26 mouse cellular contexts compared by ENCODE assay signal in the genomic region with DNA sequence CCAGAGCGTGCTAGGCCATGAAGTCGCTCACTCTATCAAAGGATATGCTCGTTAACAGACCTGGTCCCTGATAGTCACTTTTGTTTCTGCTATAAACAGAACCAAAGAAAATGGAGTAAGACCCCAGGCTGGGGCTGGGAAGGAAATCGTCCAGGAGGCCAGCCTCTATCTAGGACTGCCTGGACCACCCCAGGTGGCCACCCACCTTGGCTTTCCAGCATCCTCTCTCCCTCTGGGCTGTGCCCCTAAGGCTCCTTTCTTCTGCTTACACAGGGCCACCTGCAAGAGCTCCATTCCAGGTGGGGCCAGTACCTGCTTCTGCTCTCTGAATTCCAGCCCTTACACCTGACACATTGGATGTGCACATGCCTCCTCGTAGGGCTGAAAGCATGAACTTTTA. TPM values are rescaled to one million over a fixed set of nuclear protein-coding genes. Genes with fewer than 3 reads are reported as not detected.
"Had no signal": no experiment of that assay in that cellular context is flagged by ENCODE, and none has a peak within 500 bp of the region (broad histone marks: within the 10 kb centered on the region; RNA-seq: fewer than 3 reads in every experiment).

No protein-coding gene starts in this region.

- DNase-seq: retina, postnatal 1 day; right cerebral cortex, adult 18-20 months; right cerebral cortex, postnatal 14 days; right cerebral cortex, postnatal 25 days; right cerebral cortex, postnatal 4 days; spleen, adult 18-20 months; thymus, adult 18-20 months; thymus, adult 2 months; thymus, postnatal 14 days; thymus, postnatal 25 days; thymus, postnatal 36 days; thymus, postnatal 4 days had no signal

- H3K9me3 ChIP-seq: neural tube, embryonic 12.5 days; neural tube, embryonic 13.5 days; neural tube, embryonic 15.5 days; stomach, embryonic 15.5 days had no signal

- H3K4me2 ChIP-seq: neural tube, embryonic 12.5 days; neural tube, embryonic 13.5 days; neural tube, embryonic 15.5 days; stomach, embryonic 15.5 days had no signal

- H3K4me1 ChIP-seq: neural tube, embryonic 12.5 days; neural tube, embryonic 13.5 days; stomach, embryonic 15.5 days had no signal

- H3K27me3 ChIP-seq: neural tube, embryonic 12.5 days; neural tube, embryonic 13.5 days; neural tube, embryonic 15.5 days; stomach, embryonic 15.5 days had no signal

- H3K9ac ChIP-seq: neural tube, embryonic 12.5 days; neural tube, embryonic 13.5 days; neural tube, embryonic 15.5 days; stomach, embryonic 15.5 days had no signal

- H3K4me3 ChIP-seq: neural tube, embryonic 12.5 days; neural tube, embryonic 13.5 days; neural tube, embryonic 15.5 days; stomach, embryonic 15.5 days had no signal

- H3K27ac ChIP-seq: neural tube, embryonic 12.5 days; neural tube, embryonic 13.5 days; neural tube, embryonic 15.5 days; stomach, embryonic 15.5 days; stomach, postnatal 0 days had no signal

RNA-seq across cellular contexts. Expression of a gene that starts 14.6 kb away (rescaled TPM):
- polyA plus RNA-seq: neural tube, embryonic 12.5 days; neural tube, embryonic 13.5 days; neural tube, embryonic 14.5 days; neural tube, embryonic 15.5 days; small intestine, adult 2 months; spleen, adult 2 months; stomach, embryonic 14.5 days; stomach, embryonic 15.5 days; stomach, embryonic 16.5 days; stomach, postnatal 0 days; thymus, postnatal 0 days; urinary bladder, adult 2 months had no signal

RNA-seq across cellular contexts. Expression of a gene that starts 16.4 kb away (rescaled TPM):
- total RNA-seq: neutrophil, adult 5-6 weeks had no signal
- polyA plus RNA-seq: neural tube, embryonic 12.5 days; neural tube, embryonic 13.5 days; stomach, embryonic 14.5 days; testis, adult 2 months had no signal

RNA-seq across cellular contexts. Expression of a gene that starts 26.6 kb away (rescaled TPM):
- total RNA-seq: neutrophil, adult 5-6 weeks had no signal
- polyA plus RNA-seq: neural tube, embryonic 12.5 days; neural tube, embryonic 13.5 days; neural tube, embryonic 14.5 days; neural tube, embryonic 15.5 days; small intestine, adult 2 months; spleen, adult 2 months; stomach, embryonic 14.5 days; stomach, embryonic 15.5 days; stomach, embryonic 16.5 days; stomach, postnatal 0 days; thymus, postnatal 0 days; urinary bladder, adult 2 months had no signal

RNA-seq across cellular contexts. Expression of a gene that starts 38.0 kb away (rescaled TPM):
- total RNA-seq: neutrophil, adult 5-6 weeks had no signal
- polyA plus RNA-seq: neural tube, embryonic 12.5 days; neural tube, embryonic 13.5 days; neural tube, embryonic 14.5 days; neural tube, embryonic 15.5 days; small intestine, adult 2 months; spleen, adult 2 months; stomach, embryonic 14.5 days; stomach, embryonic 15.5 days; stomach, embryonic 16.5 days; stomach, postnatal 0 days; testis, adult 2 months; thymus, postnatal 0 days; urinary bladder, adult 2 months had no signal
